Mouse (Mus musculus) natural killer cell, adult 2 months (primary cell): ENCODE measurements around the gene Ap2b1.

Source experiments
- DNase-seq, 2 experiments: peaks; one replicate each; pipeline ENCODE4 v3.0.0; 2022; ENCODE audit warnings: low spot score in 2 of 2

The Ap2b1 gene

DNA sequence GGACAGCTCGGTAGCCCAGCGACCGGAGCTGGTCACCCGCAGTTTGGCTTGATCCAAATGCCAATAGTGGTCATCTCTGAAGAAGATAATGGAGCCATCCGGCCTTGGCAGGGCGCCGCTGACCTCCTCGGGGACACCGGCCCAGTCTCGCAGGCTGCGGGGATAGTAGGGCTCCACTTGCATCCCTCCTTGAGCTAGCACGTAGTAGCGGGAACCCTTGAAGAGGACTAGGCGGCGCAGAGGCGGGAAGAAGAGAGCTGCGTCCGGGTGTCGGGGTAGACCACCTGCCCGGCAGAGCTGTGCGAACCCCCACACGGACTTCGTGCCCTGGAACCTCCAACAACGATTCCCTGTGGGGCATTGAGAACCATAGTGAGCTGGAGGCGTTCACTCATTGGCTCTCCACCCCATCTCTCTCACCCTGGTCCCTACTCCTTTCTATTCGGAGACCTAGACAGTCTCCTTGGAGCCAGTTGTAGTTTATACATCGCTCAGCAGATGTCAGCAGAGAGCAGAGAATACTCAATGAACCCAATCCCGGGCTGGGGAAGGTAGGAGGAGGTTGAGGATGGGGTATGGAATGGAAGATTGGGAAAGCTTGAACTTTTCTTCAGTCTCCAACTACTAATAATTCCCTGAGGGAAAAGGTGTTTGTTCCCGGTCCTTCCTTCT lies 143.9 kb downstream of the Ap2b1 start:
- DNase-seq, result peak; percentile 36 to 49

- no peak for DNase-seq
Measured at GRCm38 (mm10) chr11:83443824-83444223, 145.0 kb downstream of the Ap2b1 start.

DNA sequence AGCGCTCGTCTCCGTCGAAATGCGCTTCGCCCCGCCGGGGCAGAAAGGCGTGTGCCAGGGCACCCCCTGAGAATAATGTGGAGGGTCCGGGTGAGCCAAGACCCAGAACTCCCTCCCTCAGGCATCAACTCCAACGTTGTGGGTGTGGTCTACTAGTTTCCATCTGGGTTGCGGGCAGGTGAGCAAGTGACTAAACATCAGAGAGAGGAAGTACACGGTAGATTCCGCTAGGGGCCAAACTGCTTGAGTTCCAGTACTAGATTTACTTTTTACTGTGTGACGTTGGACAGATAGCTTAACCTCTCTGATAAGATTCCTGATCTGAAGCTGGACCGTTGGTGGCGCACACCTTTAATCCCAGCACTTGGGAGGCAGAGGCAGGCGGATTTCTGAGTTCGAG lies 146.2 kb downstream of the Ap2b1 start:
- DNase-seq, result peak; percentile 26 to 27

- DNase-seq, result no peak
Measured at GRCm38 (mm10) chr11:83447612-83448011, 148.8 kb downstream of the Ap2b1 start.

DNA sequence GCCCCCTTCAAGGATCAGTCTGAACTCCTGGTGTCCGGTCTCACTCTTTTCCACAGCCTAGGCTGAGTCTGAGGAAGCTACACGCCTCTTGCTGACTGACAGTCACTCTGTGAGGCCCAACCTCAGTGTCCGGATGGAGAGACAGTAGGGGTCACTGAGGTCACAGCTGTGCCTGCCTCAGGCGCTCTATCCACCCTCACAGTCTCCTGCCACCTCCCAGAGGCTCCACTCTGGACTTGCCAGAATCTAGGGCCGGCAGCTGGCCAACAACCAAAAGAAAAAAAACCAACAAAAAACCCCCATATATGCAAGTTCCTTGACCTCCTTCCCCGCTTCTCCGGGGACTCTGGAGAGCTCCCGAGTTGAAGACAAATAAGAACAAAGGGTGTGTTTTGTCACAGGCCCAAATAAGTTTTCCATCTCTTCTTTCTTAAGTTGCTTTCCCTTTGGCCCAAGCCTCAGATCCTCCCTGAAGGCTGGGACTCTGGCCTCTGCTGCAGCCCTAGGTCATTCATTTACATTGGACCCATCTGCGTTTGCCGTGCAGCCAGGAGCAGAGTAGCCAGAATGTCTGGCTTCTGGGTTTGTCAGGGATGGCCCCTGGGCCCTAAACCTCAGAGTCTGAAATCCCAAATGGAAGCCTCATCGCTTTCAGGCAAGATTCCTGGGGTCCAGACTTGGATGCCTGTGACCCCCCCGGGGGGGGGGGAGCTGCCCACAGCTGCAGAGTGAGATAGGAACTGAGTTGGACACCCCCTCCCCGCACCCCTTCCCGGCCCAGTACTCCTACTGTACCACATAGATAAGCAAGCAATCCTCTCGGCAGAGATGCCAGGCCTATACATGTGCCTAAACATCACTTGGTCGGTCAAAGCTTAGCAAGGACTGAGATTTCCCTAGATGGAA lies 149.4 kb downstream of the Ap2b1 start:
- no peak for DNase-seq

DNA sequence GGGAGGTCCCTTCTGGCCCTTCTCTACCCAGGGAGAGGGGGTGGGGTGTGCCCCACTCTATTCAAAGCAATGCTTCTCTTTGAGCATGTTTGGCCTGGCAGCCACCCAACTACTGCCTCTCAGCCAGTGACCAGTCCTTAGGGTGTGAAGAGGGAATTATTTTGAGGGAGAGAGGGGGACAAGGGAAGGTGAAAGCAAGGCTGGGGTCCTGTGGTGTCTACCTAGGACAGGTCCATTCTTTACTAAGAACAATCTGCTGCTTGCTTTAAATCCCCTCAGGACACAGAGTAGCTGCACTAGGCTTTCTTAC lies 150.1 kb downstream of the Ap2b1 start:
- DNase-seq, result no peak

- no peak for DNase-seq
Measured at GRCm38 (mm10) chr11:83449298-83449697, 150.5 kb downstream of the Ap2b1 start.

- DNase-seq, result no peak
Measured at GRCm38 (mm10) chr11:83450550-83450949, 151.7 kb downstream of the Ap2b1 start.

DNA sequence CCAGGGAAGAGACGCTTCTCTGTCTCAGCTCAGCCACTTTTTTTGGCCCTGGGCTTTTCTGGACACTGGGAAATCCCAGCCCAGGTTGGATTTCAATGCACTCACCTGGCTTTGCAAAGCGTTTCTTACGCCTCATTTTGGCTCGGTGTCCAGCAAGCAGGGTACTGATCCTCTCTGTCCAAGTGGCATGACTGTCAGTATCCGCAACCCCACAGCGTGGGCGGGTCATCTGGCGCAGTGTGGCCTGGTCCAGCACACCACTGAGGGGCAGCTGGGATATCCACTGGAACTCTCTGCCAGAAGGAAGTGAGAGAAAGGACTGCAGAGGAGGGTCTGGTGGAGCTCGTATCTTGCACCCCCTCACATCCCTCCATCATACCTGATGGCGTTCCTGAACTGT lies 152.5 kb downstream of the Ap2b1 start:
- no peak for DNase-seq

GRCm38 (mm10) chr11:83454548-83454947 lies 155.7 kb downstream of the Ap2b1 start:
- no peak for DNase-seq
